Mouse (Mus musculus) adipocyte (in vitro differentiated cells): Measurements from ENCODE around the gene Acot5.
A peak's percentile ranks its signal among the peaks of the same experiment; 100 is the strongest.
"Not testable (repeated sequence)": the region's sequence is repeated elsewhere in the genome, so short reads cannot be mapped to it uniquely, and the experiment has no call there.

Source experiments
- DNase-seq: peaks from one replicate; pipeline ENCODE4 v3.0.0-alpha.2; 2016; ENCODE audit warnings: low spot score

Acot5 gene

GRCm38 (mm10) chr12:84068986-84069385 lies at the start of gene Acot5:
Acot5 (plus strand) TSS chr12:84069325.
- no peak for DNase-seq

GRCm38 (mm10) chr12:84020528-84020927 lies 48.6 kb upstream of the Acot5 start:
- DNase-seq: peak; percentile 81

DNA sequence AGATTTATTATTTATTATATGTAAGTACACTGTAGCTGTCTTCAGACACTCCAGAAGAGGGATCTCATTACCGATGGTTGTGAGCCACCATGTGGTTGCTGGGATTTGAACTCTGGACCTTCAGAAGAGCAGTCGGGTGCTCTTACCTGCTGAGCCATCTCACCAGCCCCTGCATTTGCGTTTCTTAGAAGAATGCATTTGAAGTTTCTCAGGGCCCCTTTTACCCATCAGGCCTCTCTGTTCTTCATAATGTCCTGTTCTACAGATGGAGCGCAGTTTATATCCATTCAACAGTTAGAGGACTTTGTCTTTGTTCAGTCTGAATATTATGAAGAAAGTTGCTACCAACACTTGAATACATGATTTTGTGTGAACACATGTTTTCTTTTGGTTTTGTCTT lies 46.9 kb upstream of the Acot5 start:
- not testable (repeated sequence) for DNase-seq

DNA sequence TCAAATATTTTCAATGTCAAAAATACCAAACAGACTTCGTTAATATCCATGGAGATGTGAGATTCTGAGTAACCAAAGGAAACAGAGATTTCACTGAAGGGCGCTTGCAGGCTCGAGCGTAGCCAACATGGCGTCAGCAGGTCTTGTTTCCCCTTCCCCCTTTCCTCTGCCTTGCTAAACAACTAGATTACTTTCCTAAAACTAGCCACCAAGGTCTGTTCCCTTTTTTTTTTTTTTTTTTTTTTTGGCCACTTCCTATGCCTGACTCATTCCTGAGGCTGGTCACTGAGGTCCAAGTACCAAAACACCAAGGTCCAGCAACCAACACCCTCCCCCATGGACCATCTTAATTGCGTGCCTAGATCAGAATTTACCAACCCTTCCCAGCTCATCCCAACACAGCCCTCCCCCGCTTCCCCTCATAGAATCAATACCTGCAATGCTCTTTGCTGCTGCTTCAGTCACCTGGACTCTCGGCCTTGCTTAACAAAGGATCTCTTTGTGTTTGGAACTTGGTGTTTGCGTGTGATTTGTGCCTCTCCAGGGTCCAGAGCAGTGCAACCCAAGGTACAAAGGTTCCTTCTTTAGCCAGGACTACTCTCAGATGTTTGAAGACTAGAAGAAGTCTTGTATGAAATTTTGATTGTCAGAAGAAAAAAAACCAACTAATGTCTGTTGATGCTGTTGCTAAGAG lies 45.9 kb upstream of the Acot5 start:
- no peak for DNase-seq

GRCm38 (mm10) chr12:84025888-84026287 lies 43.2 kb upstream of the Acot5 start:
- DNase-seq: no peak

DNA sequence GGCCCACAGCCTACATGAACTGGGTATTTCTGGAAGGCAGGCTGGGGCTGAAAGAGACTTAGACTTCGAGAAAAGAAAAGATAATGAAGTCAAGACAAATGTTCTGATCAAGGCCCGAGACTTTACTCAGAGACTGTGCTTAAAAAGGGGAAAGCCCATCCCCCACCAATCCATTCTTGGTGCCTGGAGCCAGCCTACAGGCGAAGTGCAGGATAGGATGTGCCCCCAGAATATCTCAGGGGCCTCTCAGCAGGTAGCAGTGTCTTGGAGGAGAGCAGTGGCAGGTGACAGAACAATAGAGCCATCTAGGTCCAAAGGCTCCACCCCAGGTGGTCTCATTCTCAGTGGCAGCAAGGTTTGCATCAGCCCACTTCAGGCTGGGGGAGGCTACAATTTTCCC lies 40.8 kb upstream of the Acot5 start:
- DNase-seq: not testable (repeated sequence)

DNA sequence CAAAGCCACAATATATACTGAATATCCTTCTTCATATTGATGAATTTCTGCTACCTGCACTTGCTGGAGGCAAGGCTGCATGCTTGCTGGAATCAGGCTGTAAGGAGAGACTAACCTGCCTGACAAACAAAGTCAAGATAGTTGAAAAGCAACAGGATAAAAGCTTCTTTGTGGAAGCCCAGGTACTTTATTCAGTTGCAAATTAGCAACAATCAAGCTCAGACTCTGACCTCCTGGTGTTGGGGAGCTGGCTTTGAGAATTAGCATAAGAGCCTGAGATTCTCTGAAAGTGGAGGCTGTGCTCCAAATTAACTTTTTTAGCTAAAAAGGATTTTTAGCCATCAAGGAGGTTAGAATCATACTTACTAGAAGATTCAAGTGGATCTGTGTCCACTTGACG lies 40.1 kb upstream of the Acot5 start:
- DNase-seq: not testable (repeated sequence)

GRCm38 (mm10) chr12:84030659-84031332 lies 38.3 kb upstream of the Acot5 start:
- DNase-seq: peak; percentile 85

DNA sequence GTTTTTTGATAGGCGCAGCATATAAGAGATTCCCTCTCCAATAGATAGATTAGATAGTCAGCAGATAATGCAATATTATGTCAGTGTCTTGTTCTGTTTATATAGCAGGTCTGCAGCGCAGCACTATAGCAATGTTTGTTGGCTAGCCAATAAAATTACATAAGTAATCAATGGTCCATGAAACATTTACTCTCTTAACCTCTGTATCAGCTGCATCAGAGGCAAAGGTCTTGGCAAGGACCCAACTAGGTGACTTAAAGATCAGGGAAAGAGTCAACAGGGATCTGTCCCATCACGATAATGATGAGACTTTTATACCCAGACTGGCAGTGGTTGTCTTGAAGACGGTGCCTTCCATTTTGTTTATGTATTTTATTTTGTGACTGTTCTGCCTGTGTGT lies 36.3 kb upstream of the Acot5 start:
- no peak for DNase-seq

GRCm38 (mm10) chr12:84033302-84033701 lies 35.8 kb upstream of the Acot5 start:
- not testable (repeated sequence) for DNase-seq

GRCm38 (mm10) chr12:84034108-84034507 lies 35.0 kb upstream of the Acot5 start:
- peak; percentile 28 for DNase-seq

GRCm38 (mm10) chr12:84038241-84038640 lies 30.9 kb upstream of the Acot5 start, which contains the start of gene Acot4:
Acot4 (plus strand) TSS chr12:84038379.
- not testable (repeated sequence) for DNase-seq

GRCm38 (mm10) chr12:84038691-84039111 lies 30.4 kb upstream of the Acot5 start, which contains the start of gene Gm49366:
Gm49366 (plus strand) TSS chr12:84038935.
- DNase-seq: not testable (repeated sequence)

DNA sequence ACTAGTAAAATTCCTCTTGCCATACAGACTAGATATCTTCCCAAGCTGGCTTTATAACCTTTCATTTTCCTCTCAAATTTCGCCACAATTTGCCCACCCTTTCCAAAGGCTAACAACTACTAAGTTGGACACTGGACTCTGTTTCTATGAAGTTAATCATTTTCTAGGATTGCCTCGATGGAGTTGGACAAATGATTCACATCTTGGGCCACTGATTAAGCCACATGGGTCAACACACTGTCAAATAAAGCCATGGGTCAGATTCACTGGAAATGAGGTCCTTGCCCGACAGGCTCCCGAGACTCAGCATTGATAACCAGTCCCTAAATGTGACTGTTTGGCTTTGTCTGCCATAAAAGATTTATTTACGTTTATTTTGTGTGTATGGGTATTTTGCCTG lies 26.9 kb upstream of the Acot5 start:
- DNase-seq: no peak

GRCm38 (mm10) chr12:84044045-84044444 lies 25.1 kb upstream of the Acot5 start:
- no peak for DNase-seq

GRCm38 (mm10) chr12:84046906-84047305 lies 22.2 kb upstream of the Acot5 start:
- DNase-seq: no peak

DNA sequence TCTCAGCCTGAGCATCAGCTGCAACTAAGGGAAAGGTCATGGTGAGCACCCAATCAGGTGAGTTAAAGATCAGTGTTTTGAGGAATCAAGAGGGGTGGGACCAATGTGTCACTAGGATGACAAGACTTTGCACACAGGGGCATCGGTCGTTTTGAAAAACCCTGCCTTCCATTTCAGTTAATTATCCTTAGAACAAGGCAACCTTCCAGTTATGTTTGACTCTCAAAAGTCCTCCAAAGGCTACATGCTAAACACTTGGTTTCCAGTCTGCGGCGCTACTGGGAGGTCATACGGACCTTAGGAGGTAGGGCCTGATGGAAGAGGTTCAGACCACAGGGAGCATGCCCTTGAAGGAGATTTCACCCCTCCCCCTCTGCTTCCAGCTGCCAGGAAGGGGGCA lies 18.4 kb upstream of the Acot5 start:
- not testable (repeated sequence) for DNase-seq

DNA sequence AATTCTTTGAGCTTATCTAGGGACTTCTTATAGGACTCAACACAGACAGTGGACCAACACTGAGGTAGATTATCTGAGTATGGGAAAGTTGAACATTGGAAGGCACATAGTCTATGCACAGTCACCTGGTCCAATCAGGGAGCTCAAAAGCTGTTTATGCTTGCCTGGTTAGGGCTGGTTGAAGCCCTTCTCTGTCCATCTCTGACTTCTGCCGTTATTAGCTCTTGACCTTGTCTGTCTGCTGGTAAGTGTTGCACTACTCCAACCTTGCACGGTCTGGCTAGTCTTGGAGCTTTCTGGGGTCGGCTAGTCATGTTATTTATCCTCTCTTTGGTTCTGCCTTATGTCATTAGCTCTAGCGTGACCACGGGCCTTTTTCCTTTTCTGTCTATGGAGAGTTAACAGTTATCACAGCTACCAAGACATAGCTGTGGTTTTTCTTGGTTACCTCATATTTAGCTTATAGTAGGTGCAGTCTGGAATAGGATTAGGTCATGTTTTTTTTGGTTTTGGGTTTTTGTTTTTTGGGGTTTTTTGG lies 17.1 kb upstream of the Acot5 start, which contains the start of gene Acot3:
TSS of gene Acot3 (plus strand) at position 208 of the 538 bp plus-strand sequence.
- DNase-seq: no peak

DNA sequence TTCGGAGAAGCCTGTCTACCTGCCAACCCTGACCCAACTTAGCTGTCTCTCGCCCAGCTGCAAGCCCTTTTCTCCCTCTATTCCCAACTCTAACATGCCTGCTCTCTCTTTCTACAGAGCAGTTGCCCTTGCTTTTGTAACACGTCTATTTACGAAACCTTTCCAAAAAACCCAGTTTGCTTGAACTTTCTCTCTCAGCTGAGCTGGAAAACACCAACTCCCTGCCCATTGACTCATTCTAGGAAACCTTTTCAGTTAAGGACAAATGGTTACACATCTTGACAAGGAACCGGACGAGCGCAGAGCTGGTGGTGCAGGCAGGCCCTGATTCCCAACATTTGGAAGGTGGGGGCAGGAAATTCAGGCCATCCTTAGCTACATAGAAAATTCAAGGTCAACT lies 16.5 kb upstream of the Acot5 start:
- peak; percentile 56 for DNase-seq

- no peak for DNase-seq
Measured at GRCm38 (mm10) chr12:84053173-84053572, 16.0 kb upstream of the Acot5 start.

DNA sequence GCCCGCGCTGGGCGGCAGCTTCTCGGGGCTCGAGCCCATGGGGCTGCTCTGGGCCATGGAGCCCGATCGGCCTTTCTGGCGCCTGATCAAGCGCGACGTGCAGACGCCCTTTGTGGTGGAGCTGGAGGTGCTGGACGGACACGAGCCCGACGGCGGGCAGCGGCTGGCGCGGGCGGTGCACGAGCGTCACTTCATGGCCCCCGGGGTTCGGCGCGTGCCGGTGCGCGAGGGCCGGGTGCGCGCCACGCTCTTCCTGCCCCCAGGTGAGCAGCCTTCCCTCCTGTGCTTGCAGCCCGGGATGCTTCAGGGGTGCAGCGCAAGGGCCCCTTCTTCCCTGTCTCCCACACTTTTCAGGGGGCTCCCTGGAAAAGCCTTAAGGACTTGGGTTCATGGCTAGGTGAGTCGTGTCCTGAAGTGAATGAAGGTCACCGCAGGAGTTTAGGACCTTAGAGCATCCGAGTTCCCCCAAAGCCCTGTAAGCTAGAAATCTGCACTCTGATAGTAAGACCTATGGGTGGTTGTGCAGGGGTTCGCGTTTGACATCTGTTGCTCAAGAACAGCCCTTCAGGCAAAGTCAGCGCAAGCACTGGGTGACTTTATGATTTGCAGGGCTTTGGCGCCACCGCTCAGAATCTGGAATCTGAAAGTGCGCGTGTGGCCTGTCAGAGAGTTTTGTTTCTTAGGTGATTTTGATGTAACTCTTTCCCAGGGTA lies 15.3 kb upstream of the Acot5 start:
- no peak for DNase-seq

DNA sequence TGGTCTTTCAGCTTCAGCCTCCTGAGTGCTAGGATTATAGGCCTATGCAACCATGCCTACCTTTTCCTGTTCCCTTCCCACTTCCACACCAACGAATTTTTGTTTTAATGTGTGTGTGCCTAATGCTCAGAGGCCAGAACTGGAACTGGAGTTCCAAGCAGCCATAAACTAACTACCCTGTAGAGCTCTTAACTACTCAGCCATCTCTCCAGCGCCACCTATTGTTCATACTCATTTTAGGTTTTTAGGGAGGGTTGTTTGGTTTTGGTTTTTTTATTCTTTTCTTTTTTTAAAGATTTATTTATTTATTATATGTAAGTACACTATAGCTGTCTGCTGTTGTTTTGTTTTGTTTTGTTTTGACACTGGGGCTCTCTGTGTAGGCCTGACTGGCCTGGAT lies 8.2 kb upstream of the Acot5 start:
- DNase-seq: peak; percentile 79
